Mouse (Mus musculus): ENCODE results near the gene Nme1. TPM values are rescaled to one million over a fixed set of nuclear protein-coding genes. Genes with fewer than 3 reads are reported as not detected.

The Nme1 gene
- 281 and 305 TPM in 2 replicates for polyA plus RNA-seq (2016; fragmentation: Nextera tagmentation; extraction: Ambion mirVana)

- H3K9me3 ChIP-seq (replicated peaks) = no peaks in the 10 kb centered on the region
- DNase-seq (ENCODE audit: low spot score) = peak; percentile 98
- peaks cover 23% of the 10 kb centered on the region for H3K4me1 ChIP-seq
- peak within 1 kb of the TSS; percentile 90 for H3K27ac ChIP-seq (replicated peaks)
- peak within 1 kb of the TSS; percentile 83 for H3K4me3 ChIP-seq
- H3K36me3 ChIP-seq = peaks cover 30% of the 10 kb centered on the region
- H3K27me3 ChIP-seq (ENCODE audit: low read depth, poor library complexity, severe bottlenecking) = no peaks in the 10 kb centered on the region
- WGBS = under 1% methylated on average over 40 of the region's 40 CpGs
These were observed at the start of gene Nme1, which contains the start of gene Gm20390 for GRCm38 (mm10) chr11:93968005-93968847. Gene Nme1, minus strand, starts transcription at chr11:93968521. Gene Gm20390, minus strand, starts transcription at chr11:93968293.

GRCm38 (mm10) chr11:94003346-94003745 lies 35.0 kb upstream of the Nme1 start:
- no peaks in the 10 kb centered on the region for H3K27me3 ChIP-seq (ENCODE audit: low read depth, poor library complexity, severe bottlenecking)
- DNase-seq (ENCODE audit: low spot score) = no peak
- no peak overlapping the region for H3K27ac ChIP-seq (replicated peaks)
- H3K4me3 ChIP-seq = no peak overlapping the region
- H3K9me3 ChIP-seq (replicated peaks) = no peaks in the 10 kb centered on the region
- 93% methylated on average over 2 of the region's 2 CpGs for WGBS
- peaks cover 3% of the 10 kb centered on the region; the same call in 1 of the 2 replicates for H3K4me1 ChIP-seq
- H3K36me3 ChIP-seq = peaks cover 11% of the 10 kb centered on the region

DNA sequence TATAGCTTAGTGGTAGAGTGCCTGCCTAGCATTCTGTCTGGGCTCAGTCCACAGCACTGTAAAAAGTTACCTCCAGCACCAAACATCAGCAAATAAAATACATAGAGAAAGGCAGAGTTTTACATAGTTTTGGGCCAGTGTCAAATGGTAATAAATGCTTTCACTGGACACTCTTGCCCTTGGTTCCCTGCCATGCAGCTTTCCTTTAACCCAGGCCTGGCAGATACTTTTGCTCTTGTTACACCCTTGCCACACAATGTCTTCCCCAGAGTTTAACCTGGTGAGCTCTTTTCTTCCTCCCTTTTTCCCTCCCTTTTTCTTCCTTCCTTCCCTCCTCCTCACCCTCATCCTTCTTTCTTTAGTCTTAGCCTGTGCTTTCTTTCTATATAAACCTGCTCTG lies 31.0 kb upstream of the Nme1 start:
- H3K36me3 ChIP-seq = peaks cover 7% of the 10 kb centered on the region
- H3K9me3 ChIP-seq (replicated peaks) = no peaks in the 10 kb centered on the region
- H3K27ac ChIP-seq (replicated peaks) = no peak overlapping the region
- no peak overlapping the region for H3K4me3 ChIP-seq
- DNase-seq (ENCODE audit: low spot score) = no peak
- H3K27me3 ChIP-seq (ENCODE audit: low read depth, poor library complexity, severe bottlenecking) = no peaks in the 10 kb centered on the region
- peaks cover 34% of the 10 kb centered on the region for H3K4me1 ChIP-seq

GRCm38 (mm10) chr11:93997141-93997775 lies 28.9 kb upstream of the Nme1 start:
- 43% methylated on average over 13 of the region's 13 CpGs for WGBS
- Histone ChIP-seq H3K4me1 (peaks cover 34% of the 10 kb centered on the region), H3K9me3 (replicated peaks) (no peaks in the 10 kb centered on the region), H3K27me3 (ENCODE audit: low read depth, poor library complexity, severe bottlenecking) (no peaks in the 10 kb centered on the region), H3K27ac (replicated peaks) (no peak overlapping the region), H3K36me3 (peaks cover under 1% of the 10 kb centered on the region), H3K4me3 (peak overlapping the region; percentile 98)
- no peak for DNase-seq (ENCODE audit: low spot score)

GRCm38 (mm10) chr11:93996306-93997140 lies 28.2 kb upstream of the Nme1 start:
- peak overlapping the region; percentile 93 for H3K27ac ChIP-seq (replicated peaks)
- H3K9me3 ChIP-seq (replicated peaks) = no peaks in the 10 kb centered on the region
- H3K4me1 ChIP-seq = peaks cover 34% of the 10 kb centered on the region
- DNase-seq (ENCODE audit: low spot score) = no peak
- no peaks in the 10 kb centered on the region for H3K27me3 ChIP-seq (ENCODE audit: low read depth, poor library complexity, severe bottlenecking)
- WGBS = under 1% methylated on average over 58 of the region's 58 CpGs
- H3K4me3 ChIP-seq = peak overlapping the region; percentile 98
- no peaks in the 10 kb centered on the region for H3K36me3 ChIP-seq

- Histone ChIP-seq H3K36me3 (no peaks in the 10 kb centered on the region), H3K27ac (replicated peaks) (peak within 1 kb of the TSS; percentile 93), H3K4me3 (peak within 1 kb of the TSS; percentile 98), H3K9me3 (replicated peaks) (no peaks in the 10 kb centered on the region), H3K4me1 (peaks cover 34% of the 10 kb centered on the region), H3K27me3 (ENCODE audit: low read depth, poor library complexity, severe bottlenecking) (no peaks in the 10 kb centered on the region)
- WGBS = under 1% methylated on average over 70 of the region's 70 CpGs
- peak; percentile 94 for DNase-seq (ENCODE audit: low spot score)
These were observed 27.5 kb upstream of the Nme1 start, which contains the start of gene Spag9 for GRCm38 (mm10) chr11:93995720-93996305. Gene Spag9, plus strand, starts transcription at chr11:93996091.

DNA sequence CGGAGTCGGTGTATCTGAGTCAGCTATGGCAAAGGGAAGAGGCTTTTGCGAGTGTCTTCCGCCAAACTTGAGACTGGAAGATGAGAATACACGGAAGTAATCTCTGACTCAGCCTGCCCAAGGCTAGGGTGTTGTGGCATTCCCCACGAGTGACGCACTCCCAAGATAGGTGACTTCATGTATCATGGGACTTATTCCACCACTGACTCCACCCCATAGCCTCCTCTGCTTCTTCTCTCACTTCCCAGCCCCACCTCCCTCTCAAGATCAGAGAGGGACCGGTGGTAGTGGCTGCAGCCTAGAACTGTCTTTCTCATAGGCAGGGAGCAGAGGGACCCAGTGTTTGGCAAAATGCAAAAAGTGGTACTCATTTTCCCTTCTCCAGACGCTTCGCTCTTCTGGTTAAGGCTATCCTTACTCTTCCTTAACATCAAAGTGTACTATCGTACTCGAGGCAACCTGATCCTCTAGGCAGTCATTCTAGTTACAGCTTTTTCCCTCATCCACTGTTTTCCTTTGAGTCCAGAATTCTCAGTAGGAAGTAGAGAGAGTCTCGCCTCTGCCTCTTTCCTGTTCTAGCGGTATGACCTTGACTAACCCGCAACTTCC lies 26.9 kb upstream of the Nme1 start:
- peak overlapping the region; percentile 93 for H3K27ac ChIP-seq (replicated peaks)
- peak overlapping the region; percentile 98 for H3K4me3 ChIP-seq
- WGBS = 11% methylated on average over 15 of the region's 15 CpGs
- no peaks in the 10 kb centered on the region for H3K27me3 ChIP-seq (ENCODE audit: low read depth, poor library complexity, severe bottlenecking)
- no peaks in the 10 kb centered on the region for H3K36me3 ChIP-seq
- no peaks in the 10 kb centered on the region for H3K9me3 ChIP-seq (replicated peaks)
- DNase-seq (ENCODE audit: low spot score) = peak; percentile 35
- peaks cover 34% of the 10 kb centered on the region for H3K4me1 ChIP-seq

- Histone ChIP-seq H3K27ac (replicated peaks) (0 out of 2 replicates have a peak overlapping the region, but pooled peaks have one; percentile 93), H3K36me3 (no peaks in the 10 kb centered on the region), H3K9me3 (replicated peaks) (no peaks in the 10 kb centered on the region), H3K4me1 (peaks cover 34% of the 10 kb centered on the region), H3K27me3 (ENCODE audit: low read depth, poor library complexity, severe bottlenecking) (no peaks in the 10 kb centered on the region), H3K4me3 (peak overlapping the region; percentile 98)
- DNase-seq (ENCODE audit: low spot score) = no peak
- WGBS = 68% methylated on average over 5 of the region's 5 CpGs
These were observed 26.2 kb upstream of the Nme1 start for GRCm38 (mm10) chr11:93994531-93994930.

- Histone ChIP-seq H3K27ac (replicated peaks) (no peak overlapping the region; the same call in 1 of the 2 replicates), H3K9me3 (replicated peaks) (no peaks in the 10 kb centered on the region), H3K27me3 (ENCODE audit: low read depth, poor library complexity, severe bottlenecking) (no peaks in the 10 kb centered on the region), H3K36me3 (no peaks in the 10 kb centered on the region), H3K4me1 (no peaks in the 10 kb centered on the region), H3K4me3 (no peak overlapping the region)
- DNase-seq (ENCODE audit: low spot score) = no peak
- 74% methylated on average over 12 of the region's 12 CpGs for WGBS
These were observed 20.2 kb upstream of the Nme1 start for GRCm38 (mm10) chr11:93988328-93989062.

- H3K27ac ChIP-seq (replicated peaks) = no peak overlapping the region
These were observed 19.5 kb upstream of the Nme1 start for GRCm38 (mm10) chr11:93987625-93988327.

DNA sequence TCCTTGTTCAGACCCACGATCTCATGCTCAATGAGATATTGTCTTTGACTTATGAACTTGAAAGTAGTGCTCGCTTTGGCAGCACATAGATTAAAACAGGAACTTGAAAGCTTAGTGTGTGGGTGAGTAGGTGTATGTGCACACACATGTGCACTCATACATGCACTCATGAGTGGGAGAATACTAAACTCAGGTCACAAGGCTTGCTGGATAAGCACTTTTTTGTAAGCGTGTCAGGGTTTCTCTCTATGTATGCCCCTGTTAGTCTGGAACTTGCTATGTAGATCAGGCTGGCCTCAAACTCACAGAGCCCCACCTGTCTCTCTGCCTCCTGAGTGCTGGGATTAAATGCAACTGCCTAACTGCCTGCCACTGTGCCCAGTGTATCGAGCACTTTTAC lies 18.7 kb upstream of the Nme1 start:
- no peak for DNase-seq (ENCODE audit: low spot score)
- Histone ChIP-seq H3K4me3 (no peak overlapping the region), H3K9me3 (replicated peaks) (no peaks in the 10 kb centered on the region), H3K36me3 (no peaks in the 10 kb centered on the region), H3K4me1 (no peaks in the 10 kb centered on the region), H3K27ac (replicated peaks) (no peak overlapping the region), H3K27me3 (ENCODE audit: low read depth, poor library complexity, severe bottlenecking) (no peaks in the 10 kb centered on the region)
- WGBS = 89% methylated on average over 4 of the region's 4 CpGs

More at GRCm38 (mm10) chr11:93987625-93988327, 19.5 kb upstream of the Nme1 start:
- Histone ChIP-seq H3K27me3 (ENCODE audit: low read depth, poor library complexity, severe bottlenecking) (no peaks in the 10 kb centered on the region), H3K4me3 (no peak overlapping the region), H3K4me1 (no peaks in the 10 kb centered on the region), H3K36me3 (no peaks in the 10 kb centered on the region), H3K9me3 (replicated peaks) (no peaks in the 10 kb centered on the region)
- WGBS = 76% methylated on average over 8 of the region's 8 CpGs
- DNase-seq (ENCODE audit: low spot score) = no peak
